Mouse (Mus musculus): ENCODE data around the gene Slc25a39. TPM values are rescaled to one million over a fixed set of nuclear protein-coding genes. Genes with fewer than 3 reads are reported as not detected.

The Slc25a39 gene
- polyA plus RNA-seq, 1 experiment = 403 TPM

DNA sequence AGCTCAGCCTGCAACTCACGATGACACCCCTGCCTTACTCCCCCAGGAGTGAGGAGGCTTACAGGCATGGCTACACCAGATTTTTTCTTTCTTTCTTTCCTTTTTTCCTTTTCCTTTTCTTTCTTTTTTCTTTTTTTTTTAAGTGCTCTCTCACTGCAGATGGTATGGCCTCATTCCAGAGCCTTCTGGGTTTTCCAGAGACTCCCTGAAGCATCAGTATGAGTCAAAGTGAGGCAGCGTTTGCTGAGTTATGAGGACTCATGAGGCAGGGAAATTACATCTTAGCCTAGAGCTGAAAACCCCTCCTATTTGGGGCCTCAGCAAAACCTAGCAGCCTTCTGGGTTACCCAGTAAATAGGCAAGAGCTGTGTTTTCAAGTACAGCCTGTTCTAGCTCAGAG lies 23.3 kb downstream of the Slc25a39 start:
- peaks cover 2% of the 10 kb centered on the region; the same call in 1 of the 2 replicates for H3K4me1 ChIP-seq (ENCODE audit: control insufficient read depth, insufficient read depth, insufficient read length, low read length)
- no peak overlapping the region for H3K4me3 ChIP-seq (ENCODE audit: low read depth, low read length)
- TF ChIP-seq CTCF (IDR thresholded peaks at IDR 0.05; ENCODE audit: extremely low read depth, insufficient read length, insufficient replicate concordance, low read depth, low read length) = no peak
- TF ChIP-seq POLR2A (IDR thresholded peaks at IDR 0.05; ENCODE audit: low read depth, low read length) = no peak
- H3K27me3 ChIP-seq (ENCODE audit: control insufficient read depth, insufficient read depth, low read length) = no peaks in the 10 kb centered on the region
- H3K36me3 ChIP-seq (ENCODE audit: control insufficient read depth, insufficient read depth, low read length) = no peaks in the 10 kb centered on the region
- H3K27ac ChIP-seq (ENCODE audit: insufficient read depth, low read depth, low read length) = no peak overlapping the region
- 72% methylated on average over 2 of the region's 2 CpGs for WGBS

DNA sequence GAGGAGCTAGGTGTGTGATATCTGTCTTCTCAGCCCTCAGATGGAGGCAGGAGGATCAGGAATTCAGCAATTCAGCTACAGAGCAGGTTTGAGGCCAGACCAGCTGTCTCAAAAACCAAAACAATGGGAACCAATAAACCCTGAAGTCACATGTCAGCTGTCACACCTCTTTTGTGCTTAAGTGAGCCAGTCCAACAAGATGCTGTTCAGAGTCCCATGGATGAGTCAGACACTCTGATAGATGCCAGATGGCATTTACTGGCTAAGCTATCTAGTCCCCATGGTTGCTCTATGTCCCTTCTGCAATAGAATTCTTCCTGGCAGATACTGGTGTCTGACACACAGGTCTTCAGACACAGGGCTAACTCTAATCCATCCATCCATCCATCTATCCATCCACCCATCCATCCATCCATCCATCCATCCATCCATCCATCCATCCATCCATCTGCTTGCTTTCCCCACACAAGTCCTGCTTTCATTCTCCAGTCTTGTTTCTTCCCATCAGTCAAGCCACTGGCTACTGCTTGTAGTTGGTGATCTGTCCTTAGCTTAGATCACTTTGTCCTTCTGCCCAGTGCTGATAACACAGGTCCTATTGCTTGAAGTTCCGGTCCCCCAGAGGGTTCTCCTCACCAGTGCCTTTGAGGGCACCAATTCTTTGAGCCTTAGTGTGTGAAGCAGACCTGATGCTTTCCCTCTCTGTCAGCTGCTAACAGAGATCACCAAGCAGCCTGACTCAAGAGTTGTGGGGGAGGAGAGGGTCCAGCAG lies 24.2 kb downstream of the Slc25a39 start:
- H3K4me1 ChIP-seq (ENCODE audit: control insufficient read depth, insufficient read depth, insufficient read length, low read length) = peaks cover 2% of the 10 kb centered on the region; the same call in 1 of the 2 replicates
- no peak for TF ChIP-seq POLR2A (IDR thresholded peaks at IDR 0.05; ENCODE audit: low read depth, low read length)
- TF ChIP-seq CTCF (IDR thresholded peaks at IDR 0.05; ENCODE audit: extremely low read depth, insufficient read length, insufficient replicate concordance, low read depth, low read length) = no peak
- WGBS = 81% methylated on average over 1 of the region's 1 CpGs
- no peaks in the 10 kb centered on the region for H3K27me3 ChIP-seq (ENCODE audit: control insufficient read depth, insufficient read depth, low read length)
- H3K36me3 ChIP-seq (ENCODE audit: control insufficient read depth, insufficient read depth, low read length) = no peaks in the 10 kb centered on the region
- no peak overlapping the region for H3K4me3 ChIP-seq (ENCODE audit: low read depth, low read length)
- H3K27ac ChIP-seq (ENCODE audit: insufficient read depth, low read depth, low read length) = no peak overlapping the region

DNA sequence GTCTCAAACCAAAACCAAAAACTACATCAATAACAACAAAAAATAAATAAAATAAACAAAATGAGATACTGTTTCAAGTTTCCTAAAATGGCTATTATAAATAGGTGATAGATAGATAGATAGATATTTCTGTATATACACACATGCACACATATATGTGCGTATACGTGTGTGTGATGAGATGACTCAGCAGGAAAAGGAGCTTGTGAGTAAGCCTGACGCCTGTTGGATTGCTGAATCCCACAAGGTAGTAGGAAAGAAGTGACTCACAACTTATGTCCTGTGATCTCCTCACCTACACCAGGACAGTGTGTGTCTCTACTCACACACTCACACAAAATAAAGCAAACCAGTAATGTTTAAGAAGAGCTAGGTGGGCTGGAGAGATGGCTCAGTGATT lies 25.0 kb downstream of the Slc25a39 start:
- H3K27ac ChIP-seq (ENCODE audit: insufficient read depth, low read depth, low read length) = no peak overlapping the region
- 84% methylated on average over 3 of the region's 3 CpGs for WGBS
- no peak for TF ChIP-seq CTCF (IDR thresholded peaks at IDR 0.05; ENCODE audit: extremely low read depth, insufficient read length, insufficient replicate concordance, low read depth, low read length)
- no peak for TF ChIP-seq POLR2A (IDR thresholded peaks at IDR 0.05; ENCODE audit: low read depth, low read length)
- peaks cover 2% of the 10 kb centered on the region; the same call in 1 of the 2 replicates for H3K4me1 ChIP-seq (ENCODE audit: control insufficient read depth, insufficient read depth, insufficient read length, low read length)
- H3K4me3 ChIP-seq (ENCODE audit: low read depth, low read length) = no peak overlapping the region
- H3K27me3 ChIP-seq (ENCODE audit: control insufficient read depth, insufficient read depth, low read length) = no peaks in the 10 kb centered on the region
- H3K36me3 ChIP-seq (ENCODE audit: control insufficient read depth, insufficient read depth, low read length) = no peaks in the 10 kb centered on the region

DNA sequence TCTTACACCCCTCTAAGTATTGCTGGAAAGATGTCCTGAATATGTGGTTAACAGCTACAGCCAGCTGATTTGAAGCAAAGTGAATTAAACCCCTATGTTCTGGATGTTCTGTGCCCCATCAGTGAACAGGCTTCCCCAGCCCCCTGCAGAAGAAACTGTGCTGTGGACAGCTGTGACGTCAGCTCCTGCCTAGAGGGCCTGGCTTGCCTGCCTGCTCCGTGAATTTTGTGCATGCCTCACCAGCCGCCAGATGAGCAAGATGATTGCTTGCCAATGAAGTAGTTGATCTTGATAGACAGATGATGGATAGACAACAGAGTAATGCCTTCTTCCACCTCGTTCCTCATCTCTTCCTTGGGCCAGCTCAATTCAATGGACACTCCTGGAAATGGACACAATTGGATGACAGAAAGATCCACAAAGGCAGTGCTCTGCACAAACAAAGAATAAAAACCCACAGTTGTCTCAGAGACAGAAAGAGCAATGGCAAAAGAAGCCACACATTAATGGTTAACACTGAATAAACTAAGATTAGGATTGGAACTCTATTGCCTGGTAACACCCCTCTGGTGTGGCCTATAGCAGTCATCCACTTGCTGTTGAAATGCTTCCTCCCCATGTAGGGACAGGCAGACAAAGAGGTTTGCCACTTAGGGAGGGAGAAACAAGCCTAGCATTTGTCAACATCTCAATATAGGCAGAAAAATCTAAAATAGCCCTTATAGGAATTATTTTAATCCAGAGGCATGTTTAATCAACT lies 26.2 kb downstream of the Slc25a39 start:
- TF ChIP-seq CTCF (IDR thresholded peaks at IDR 0.05; ENCODE audit: extremely low read depth, insufficient read length, insufficient replicate concordance, low read depth, low read length) = no peak
- TF ChIP-seq POLR2A (IDR thresholded peaks at IDR 0.05; ENCODE audit: low read depth, low read length) = no peak
- H3K27me3 ChIP-seq (ENCODE audit: control insufficient read depth, insufficient read depth, low read length) = no peaks in the 10 kb centered on the region
- H3K4me1 ChIP-seq (ENCODE audit: control insufficient read depth, insufficient read depth, insufficient read length, low read length) = peaks cover 4% of the 10 kb centered on the region; the same call in 1 of the 2 replicates
- no peaks in the 10 kb centered on the region for H3K36me3 ChIP-seq (ENCODE audit: control insufficient read depth, insufficient read depth, low read length)
- 42% methylated on average over 4 of the region's 4 CpGs for WGBS
- H3K27ac ChIP-seq (ENCODE audit: insufficient read depth, low read depth, low read length) = no peak overlapping the region
- H3K4me3 ChIP-seq (ENCODE audit: low read depth, low read length) = no peak overlapping the region

DNA sequence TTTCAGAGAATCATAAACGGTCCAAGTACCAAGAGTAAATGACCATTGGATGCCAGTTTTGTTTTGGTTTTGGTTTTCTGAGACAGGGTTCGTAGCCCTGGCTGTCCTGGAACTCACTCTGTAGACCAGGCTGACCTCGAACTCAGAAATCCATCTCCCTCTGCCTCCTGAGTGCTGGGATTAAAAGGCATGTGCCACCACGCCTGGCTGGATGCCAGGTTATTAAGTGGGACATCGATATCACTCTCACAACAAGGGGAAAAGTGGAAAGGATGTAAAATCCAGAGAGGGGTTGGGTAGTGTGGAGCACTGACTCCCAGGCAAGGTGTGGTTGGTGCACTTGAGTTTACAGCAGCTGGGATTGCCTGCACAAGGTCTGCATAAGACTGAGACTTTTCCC lies 27.7 kb downstream of the Slc25a39 start:
- WGBS = 20% methylated on average over 5 of the region's 5 CpGs
- peaks cover 16% of the 10 kb centered on the region; the same call in 1 of the 2 replicates for H3K4me1 ChIP-seq (ENCODE audit: control insufficient read depth, insufficient read depth, insufficient read length, low read length)
- H3K36me3 ChIP-seq (ENCODE audit: control insufficient read depth, insufficient read depth, low read length) = no peaks in the 10 kb centered on the region
- H3K27ac ChIP-seq (ENCODE audit: insufficient read depth, low read depth, low read length) = 0 out of 2 replicates have a peak overlapping the region, but pooled peaks have one; percentile 28
- TF ChIP-seq POLR2A (IDR thresholded peaks at IDR 0.05; ENCODE audit: low read depth, low read length) = no peak
- TF ChIP-seq CTCF (IDR thresholded peaks at IDR 0.05; ENCODE audit: extremely low read depth, insufficient read length, insufficient replicate concordance, low read depth, low read length) = no peak
- H3K4me3 ChIP-seq (ENCODE audit: low read depth, low read length) = no peak overlapping the region
- H3K27me3 ChIP-seq (ENCODE audit: control insufficient read depth, insufficient read depth, low read length) = no peaks in the 10 kb centered on the region

DNA sequence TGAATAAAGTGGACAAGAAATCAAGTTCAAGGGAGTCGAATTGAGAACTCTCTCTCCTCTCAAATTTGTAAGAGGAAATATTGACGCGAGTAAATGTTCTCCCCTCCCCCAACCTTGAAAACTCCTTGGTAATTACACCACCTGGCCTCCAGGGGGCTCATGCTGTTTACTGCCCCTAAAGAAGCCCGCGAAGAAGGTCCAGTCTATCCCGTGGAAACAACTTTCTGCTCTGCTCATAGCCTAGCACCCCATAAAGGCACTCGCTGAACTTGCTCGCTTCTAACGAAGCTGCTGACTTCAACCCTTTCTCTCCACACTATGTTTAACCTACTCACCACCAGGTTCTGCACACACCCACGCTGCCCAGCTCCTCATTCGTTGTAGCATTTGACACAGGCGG lies 30.6 kb downstream of the Slc25a39 start:
- H3K4me1 ChIP-seq (ENCODE audit: control insufficient read depth, insufficient read depth, insufficient read length, low read length) = peaks cover 19% of the 10 kb centered on the region; the same call in 1 of the 2 replicates
- no peak overlapping the region for H3K27ac ChIP-seq (ENCODE audit: insufficient read depth, low read depth, low read length)
- TF ChIP-seq POLR2A (IDR thresholded peaks at IDR 0.05; ENCODE audit: low read depth, low read length) = no peak
- peak; percentile 59; the same call in 1 of the 2 replicates for TF ChIP-seq CTCF (IDR thresholded peaks at IDR 0.05; ENCODE audit: extremely low read depth, insufficient read length, insufficient replicate concordance, low read depth, low read length)
- whole genome bisulfite sequencing = 65% methylated on average over 12 of the region's 12 CpGs
- H3K4me3 ChIP-seq (ENCODE audit: low read depth, low read length) = no peak overlapping the region
- H3K36me3 ChIP-seq (ENCODE audit: control insufficient read depth, insufficient read depth, low read length) = no peaks in the 10 kb centered on the region
- H3K27me3 ChIP-seq (ENCODE audit: control insufficient read depth, insufficient read depth, low read length) = no peaks in the 10 kb centered on the region
